Mouse (Mus musculus) frontal cortex, postnatal 10 days (tissue): Measurements from ENCODE around the gene Bach2.

Experiments used
- DNase-seq, 2 experiments: peaks; one replicate each; pipeline ENCODE4 v3.0.0; 2022; ENCODE audit warnings: low spot score in 2 of 2, mixed read lengths in 1 of 2

Gene Bach2

DNA sequence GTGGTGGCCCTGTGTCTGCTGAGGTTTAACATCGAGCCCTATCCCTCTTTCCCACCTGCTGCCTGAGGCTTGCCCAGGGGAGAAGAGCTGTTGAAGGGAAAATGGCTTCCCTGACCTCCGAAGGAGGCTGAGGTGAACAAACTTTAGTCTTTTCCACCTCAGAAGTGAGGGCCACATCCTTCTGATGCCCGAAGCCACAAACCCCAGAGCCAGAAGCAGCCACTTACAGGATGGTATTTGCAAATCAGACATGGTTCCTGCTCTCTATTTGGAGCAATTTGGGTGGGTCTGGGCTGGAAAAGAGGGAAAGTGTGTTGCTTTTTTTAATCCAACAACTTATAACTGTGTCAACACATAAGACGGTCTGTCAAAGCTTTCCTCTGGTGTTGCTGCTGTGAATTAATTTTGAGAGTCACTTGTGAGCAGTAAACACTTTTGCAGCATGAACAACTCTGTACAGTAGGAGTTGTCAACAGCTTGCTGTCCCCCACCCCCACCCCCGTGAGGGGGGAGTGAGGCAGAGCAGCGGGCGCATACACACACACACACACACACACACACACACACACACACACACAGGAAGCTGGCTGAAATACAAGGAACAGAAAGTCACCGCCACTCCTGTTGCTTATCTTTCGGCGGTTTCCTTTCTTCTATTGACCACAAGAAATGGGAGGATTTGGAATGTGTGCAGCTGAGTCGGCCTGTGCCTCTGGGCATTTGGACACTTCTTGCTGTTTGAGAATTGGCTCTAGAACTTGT is 149.1 kb downstream of the Bach2 start:
- DNase-seq, result peak; percentile 57 to 81

DNA sequence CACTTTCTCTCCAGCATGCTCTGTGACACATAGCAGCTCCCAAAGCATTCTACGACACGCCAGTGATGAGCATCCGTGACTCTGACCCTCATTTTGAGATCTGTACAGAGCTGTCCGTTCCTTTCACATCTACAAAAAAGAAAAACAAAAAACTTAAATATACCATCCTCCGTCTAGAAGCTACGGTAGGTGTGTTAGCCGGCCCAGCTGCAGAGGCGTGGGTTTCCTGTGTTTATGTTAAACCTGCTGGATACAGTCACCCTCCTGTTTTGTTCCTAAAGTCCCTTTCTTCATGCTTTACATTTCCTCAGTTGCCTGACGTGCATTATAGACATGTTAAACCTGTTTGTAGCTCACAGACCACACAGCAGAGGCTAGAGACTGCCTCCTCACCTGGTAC is 150.0 kb downstream of the Bach2 start:
- no peak for DNase-seq

DNA sequence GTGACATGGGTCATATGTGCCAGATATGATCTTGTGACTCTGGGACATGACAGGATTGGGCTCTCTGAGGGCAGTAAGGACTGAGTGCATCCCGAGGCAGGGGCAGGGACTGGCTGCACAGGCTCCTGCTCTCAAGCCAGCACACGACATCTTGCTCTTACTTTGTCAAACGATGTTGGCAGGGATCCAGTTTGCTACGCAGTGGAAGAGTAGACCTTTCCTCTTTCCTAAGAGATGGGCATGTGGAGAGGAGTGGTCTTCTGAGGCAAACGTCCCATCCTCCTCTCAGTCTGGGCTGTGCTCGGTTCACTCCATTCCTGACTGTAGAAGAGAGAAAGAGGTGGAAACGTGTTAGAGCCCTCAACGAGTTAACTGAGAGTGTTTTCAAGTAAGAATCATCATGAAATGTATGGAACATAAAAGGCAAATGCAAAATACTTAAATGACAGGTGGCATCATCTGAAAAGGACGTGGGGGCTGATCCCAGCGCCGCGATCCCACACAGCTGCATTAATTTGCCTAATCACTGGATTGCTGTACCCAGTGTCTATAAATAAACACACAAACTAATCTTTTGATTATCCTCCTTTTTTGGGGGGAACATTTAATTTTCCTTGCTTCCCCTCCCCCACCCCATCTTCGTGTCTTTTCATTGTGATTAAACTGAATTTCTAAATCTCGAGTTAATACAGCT is 150.7 kb downstream of the Bach2 start:
- no peak for DNase-seq

DNA sequence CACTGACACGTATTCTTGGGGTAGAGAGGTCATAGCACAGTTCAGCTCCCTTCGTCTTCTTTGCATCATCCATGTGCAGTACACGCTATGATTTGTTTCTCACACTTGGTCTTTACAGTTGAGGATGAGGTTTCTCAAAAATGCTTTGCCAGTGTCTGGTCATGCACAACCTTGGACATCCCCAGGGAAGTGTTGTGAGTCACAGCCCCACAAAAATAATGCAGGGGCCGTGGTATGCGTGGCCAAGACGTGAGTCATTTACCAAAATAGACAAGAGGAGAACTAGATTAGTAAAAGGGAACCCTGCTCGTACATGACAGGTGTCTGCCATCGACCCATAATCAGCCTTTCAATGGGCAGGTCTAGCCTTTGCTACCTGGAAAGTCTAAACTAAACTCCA is 152.7 kb downstream of the Bach2 start:
- no peak for DNase-seq

DNA sequence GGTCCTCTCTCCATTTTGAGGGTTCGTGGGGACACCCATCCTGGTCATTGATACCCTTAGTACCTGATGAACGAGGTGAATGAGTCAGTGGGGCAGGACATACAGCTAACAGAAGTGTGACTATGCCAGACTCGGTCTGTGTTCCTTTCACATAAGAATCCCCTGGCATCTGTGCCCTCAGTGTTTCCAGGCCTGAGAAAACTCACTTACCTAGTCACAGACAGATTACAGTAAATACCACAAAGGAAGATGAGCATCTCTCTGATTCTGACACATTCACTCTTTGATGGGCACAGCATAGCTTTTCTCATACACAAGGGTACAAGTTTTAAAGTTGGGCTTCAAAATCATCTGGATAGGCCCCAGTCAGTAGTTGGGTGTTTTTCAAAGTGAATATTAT is 154.6 kb downstream of the Bach2 start:
- DNase-seq, result no peak

DNA sequence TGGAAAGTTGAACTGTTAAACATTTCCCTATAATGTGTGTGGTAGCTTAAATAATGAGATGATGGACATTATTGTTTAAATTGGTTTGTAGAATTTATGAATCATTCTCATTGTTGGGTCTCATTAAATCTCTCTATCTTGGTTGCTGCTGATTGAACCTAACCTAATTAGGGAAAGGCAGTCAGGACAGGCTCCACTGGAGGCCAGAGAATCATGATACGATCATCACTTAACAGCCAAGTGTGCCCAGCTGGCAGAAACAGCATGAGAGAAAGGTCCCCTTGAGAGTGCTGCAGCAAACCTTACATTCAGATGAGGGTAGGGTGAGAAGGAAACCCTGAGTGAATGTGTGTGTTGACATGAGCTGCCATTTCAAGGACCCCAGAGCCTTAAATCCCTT is 155.3 kb downstream of the Bach2 start:
- no peak for DNase-seq

DNA sequence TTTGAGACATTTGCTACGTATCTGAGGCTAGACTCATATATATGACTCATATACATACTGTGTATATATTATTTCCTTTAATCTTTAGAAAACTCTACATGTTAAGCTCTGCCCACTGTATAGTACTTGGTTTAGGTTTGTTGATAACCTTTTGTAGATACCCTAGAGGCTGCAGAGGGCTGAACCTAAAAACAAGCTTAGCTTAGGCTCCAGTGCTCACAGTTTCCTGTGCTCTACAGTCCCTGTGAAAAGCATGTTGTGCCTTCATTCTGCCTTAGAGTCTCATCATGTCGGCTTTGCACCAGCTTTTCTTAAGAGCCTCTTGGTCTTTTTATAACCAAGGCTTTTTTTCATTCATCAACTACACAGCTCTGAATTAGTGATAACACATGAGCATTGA is 156.2 kb downstream of the Bach2 start:
- no peak for DNase-seq

DNA sequence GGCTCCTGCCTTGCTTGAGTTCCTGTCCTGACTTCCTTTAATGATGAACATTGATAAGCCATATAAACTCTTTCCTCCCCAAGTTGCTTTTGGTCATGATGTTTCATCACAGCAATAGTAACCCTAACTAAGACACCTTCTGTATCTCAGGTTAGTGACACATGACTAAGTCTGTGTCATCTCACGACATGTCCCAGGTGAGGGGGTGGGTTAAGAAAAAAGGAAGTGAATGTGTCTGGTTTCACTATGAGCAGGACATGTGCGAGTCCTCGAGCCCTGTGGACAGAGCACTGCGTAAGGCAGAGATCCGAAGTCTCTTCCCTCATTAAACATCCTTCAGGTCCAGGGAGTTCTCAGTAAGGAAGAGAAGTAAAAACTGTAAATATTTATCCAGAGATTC is 162.9 kb downstream of the Bach2 start:
- DNase-seq, result no peak

DNA sequence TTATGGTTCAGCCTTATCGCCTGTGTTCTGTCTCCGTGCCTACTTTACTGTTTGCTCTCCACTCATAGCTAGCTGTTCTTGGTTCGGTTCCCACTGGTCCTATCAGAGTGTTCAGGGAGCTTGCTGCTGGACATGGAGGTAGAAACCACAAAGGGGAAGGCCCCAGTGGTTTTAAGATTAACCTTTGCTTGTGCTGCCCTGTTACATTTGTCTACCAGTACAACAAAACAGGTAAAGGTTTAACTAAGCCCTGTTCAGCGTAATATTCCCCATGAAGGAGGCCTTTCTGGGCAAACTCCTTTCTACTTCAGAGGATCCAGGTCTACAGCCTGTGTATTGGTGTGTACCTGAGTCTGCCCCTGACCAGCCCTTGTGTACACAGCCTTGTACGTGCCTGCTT is 164.9 kb downstream of the Bach2 start:
- DNase-seq, result no peak

DNA sequence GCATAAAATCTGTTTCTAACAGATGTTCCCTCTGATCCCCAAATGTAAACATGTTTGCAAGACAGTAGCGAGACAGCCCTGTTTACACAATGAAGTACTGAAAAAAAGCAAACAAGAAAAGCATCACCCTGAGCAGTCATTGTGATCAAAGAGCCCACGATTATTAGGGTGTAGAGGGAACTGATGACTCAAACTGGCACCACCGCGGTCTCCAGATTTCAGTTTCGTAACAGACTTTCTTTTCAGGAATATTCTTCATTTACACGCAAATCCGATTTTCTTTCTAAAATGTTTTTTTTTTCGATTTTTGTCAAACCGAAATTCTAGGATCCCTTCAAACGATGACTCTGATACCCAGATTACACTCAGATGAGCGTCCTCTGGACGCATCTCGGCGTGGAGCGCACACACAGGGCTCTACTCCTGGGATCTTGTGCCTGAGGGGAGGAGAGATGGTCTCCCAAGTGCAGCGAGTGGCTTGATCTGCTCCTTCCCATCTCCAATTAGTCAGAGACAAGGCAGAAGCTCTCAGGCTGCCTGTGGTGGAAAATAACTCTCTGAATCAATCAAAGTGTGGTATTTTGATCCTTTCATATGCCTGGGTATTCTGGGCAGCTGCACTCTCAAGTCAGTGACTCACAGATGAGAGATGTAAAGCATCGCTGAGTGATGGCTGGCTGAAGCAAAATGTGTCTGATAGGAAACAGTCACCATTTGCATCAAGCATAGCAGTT is 166.7 kb downstream of the Bach2 start:
- DNase-seq, result no peak

DNA sequence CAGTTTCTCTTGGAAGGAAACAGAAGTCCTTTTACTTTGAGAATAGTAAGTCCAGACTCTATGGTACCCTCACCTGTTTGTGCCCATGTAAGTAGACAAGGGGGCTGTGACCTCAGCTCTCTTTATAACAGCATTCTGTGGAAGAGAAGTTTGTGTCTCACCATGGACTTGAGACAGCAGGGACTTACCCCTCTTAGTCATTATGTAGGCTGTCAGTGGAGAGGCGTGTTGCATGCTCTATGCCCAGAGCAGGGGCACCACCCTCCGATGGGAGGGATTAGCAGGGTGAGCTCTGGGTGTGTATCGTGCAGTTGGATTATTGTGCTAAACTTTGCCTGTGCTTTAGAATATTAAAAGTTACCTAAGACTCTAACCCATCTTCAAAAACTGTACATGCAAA is 167.4 kb downstream of the Bach2 start:
- DNase-seq, result no peak

DNA sequence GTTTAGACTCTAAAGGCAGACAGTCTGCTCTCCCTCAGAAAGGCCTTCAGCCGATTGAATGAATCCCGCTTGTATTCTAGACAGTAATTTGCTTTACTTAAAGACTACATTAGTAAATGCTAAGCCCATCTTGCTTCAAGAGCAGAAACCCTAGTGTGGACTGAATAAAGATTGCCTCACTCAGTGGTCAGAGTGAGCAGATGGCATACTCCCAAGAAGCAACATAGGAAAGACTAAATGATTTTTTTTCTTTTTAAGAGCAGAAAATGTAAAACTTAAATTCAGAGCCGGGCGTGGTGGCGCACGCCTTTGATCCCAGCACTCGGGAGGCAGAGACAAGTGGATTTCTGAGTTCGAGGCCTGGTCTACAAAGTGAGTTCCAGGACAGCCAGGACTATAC is 169.9 kb downstream of the Bach2 start:
- DNase-seq, result no peak

DNA sequence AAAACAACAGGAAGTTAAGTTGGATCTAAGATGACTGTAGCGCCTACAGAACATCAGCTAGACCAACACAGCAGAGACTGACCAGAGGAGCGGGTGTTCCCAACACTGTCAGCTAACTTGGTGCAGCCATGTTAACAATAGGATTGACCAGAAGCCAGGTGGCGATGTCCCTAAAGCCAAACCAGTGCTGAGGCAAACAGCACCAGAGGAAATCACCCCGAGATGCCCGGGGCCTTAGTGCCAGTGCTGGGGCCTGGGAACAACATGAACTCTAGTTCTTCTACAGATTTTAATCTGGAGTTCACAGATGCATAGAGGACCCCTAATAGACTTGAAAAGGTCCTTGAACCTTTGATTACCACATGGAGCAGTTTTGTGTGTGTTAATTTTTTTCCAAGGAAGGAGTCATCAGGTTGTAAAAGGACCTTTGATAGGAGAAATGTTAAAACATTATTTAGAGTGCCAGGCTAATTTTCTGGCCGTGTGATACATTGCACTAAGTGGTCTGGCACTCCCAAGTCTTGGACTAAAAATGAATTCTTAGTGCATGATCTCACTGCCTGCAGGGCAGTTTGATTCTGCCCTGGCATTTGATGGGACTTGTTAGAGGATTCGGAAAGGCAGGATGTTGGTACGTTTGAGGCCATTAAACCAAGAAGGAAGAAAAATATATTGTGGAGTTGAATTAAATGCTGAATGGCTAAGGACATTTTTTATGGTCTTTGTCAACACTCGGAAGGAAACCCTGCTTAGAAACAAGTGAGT is 170.7 kb downstream of the Bach2 start:
- DNase-seq, result no peak

DNA sequence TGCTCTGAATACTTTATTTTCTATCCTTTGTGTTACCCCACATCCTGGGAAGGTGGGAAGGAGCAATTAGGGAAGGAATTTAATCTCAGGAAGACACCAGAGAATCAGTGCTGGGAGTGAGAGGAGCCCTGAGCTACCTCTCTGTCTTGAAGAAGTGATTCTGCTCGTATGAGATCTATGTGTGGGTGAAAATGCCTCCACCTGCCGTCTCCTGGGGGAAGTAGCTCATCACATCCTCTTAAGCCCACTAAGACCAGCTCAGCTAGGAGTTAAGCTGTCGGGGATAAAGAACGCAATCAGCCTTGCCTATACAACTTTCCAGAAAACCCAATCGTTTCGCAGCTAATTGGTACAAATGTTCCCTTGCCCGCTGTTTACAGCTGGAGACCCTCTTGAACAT is 174.5 kb downstream of the Bach2 start:
- DNase-seq, result no peak

DNA sequence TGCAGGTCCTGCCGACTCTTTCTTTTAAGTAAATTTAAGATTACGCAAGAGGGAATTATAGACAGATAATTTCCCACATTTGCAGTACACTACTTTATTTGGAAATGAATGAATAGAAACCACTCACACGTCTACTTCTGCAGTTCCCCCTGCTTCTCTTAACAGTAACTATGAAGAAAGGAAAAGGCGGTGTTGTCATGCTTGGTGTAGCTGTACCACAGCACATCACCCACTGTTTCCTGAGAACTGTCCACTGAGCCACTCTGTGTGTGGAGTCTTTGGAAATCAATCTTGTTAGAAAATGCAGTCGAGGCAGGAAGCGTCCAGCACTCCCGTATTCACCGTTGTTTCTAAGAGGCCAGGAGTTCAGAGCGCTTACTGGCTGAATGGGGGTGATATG is 174.9 kb downstream of the Bach2 start:
- no peak for DNase-seq

DNA sequence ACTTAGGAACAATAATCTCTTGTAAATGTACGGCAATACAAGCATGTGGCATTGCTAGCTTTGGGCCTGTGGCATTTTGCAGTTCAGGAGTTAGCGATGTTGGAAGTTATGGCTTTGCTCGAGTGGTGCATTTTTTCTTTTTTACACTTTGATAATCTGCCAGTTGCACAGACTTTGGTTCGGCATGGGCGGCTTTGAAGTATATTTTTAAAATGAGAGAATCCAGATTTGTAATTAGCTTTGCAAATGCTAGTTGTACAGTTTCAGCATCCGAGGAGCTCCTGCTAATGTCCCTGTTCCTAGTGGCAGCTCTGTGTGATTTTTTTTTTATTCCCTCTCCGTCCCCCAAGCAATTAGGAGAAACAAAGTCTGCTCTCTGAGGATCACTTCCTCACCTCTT is 176.4 kb downstream of the Bach2 start:
- DNase-seq, result no peak

DNA sequence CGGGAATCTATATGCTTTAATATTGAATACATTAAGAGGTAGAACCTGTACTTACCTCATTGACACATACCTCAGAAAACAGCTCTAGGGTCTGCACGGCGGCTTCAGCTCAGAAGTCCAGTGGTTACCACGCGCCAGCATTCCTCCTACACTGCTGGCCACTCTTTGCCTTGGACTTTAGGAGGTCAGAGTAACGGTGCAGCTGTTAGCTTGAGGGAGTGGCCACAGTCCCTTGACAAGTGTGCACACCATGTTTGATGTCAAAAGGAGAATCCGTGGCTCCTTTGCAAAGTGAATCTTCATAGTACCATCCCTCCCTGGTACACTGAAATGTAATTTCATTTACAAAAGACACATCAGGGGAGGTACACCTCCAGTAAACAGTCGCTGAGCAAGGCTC is 179.3 kb downstream of the Bach2 start:
- DNase-seq, result no peak

DNA sequence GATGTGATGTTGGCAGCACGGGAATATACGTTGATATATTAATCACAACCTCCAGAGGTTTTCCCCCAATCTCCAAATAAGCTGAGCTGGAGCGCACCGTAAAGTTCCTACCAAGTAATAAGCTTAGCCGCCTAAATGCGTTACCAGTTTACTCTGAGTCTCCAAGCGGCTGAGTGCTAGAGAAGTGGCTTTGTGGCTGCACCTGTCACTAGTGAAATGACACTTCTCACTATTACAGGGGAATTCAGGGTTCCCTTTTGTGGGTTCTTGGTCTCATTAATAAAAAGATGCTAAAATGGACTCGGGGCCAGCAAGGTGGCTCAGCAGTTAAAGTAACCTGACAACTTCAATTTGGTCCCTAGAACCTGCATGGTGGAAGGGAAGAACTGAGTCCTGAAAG is 183.0 kb downstream of the Bach2 start:
- no peak for DNase-seq

DNA sequence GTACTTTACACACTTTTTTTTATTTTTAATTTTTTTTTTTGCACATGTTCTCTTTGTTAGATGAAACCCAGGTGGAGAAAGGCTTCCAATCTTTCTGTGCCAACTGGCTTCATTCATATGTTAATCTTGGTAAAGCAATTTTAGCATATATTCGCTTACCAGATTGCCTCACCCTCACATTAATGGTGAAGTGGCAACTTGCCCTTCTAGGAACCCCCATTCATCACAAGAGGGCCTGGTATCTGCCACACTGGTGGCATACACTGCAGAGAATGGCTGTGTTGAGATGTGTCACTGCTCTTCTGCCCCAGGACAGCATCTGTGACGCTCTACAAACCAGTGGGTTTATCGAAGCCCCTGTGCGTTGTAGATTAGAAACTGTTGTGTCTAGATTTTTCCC is 183.8 kb downstream of the Bach2 start:
- no peak for DNase-seq

DNA sequence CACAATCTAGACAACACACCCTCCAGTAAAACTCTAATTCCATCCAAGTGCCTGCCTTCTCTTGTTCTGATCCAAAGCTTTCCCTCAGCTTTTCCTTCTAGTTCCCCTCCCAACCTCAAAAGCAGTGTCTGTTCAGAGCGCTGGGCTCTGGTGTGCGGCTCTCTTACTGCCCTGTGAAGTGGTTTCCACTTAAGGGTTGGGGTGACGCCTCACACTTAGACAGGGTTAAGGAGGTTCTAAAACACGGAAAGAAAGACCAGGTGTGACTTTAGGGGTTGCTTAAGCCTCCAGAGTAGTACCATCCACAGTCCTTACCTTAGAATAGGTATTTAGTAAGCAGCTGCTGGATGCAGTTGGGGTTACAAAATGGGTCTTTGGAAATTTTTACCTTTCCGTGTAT is 185.1 kb downstream of the Bach2 start:
- DNase-seq, result no peak

DNA sequence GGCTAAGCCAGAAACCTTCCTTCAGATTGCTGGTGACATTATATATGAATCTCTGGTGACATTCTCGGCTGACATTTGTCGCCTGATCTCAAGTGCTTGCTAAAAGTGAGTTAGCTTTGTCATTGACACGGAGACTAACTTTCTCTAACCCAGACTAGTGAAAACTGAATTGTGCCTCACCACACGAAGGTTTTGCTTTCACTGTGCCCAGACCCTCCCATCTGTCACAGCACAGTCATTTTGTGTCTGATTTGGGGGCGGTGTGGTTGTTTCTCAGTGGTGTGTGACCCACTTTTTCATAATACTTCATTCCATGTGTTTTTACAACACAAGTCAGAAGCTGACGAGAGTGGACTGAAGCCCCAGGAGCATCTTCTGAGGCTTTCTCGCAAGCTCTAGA is 185.8 kb downstream of the Bach2 start:
- no peak for DNase-seq

DNA sequence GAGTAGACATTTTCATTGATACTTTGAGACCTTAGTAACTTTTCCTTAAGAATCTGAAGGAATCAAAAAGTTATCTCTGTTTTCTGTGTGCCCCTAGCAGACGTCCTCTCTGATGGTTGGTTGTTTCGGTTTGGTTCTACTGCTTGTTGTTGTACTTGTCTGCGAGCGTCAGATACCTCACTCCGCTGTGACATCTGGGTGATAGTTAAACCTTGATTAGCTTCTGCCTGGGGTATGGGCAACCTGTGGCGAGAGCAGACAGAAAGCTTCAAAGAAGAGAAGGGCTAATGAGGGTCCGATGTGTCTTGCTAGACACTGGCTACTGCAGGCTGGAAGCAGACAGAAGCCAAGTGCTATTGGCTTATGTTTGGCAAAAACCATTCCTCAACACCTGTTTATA is 186.5 kb downstream of the Bach2 start:
- no peak for DNase-seq
